Mouse (Mus musculus): ENCODE results near the gene Ttll3. TPM values are rescaled to one million over a fixed set of nuclear protein-coding genes. Genes with fewer than 3 reads are reported as not detected.

Ttll3 gene
- polyA plus RNA-seq, 1 experiment from 2014 or later, result 6.4 TPM

DNA sequence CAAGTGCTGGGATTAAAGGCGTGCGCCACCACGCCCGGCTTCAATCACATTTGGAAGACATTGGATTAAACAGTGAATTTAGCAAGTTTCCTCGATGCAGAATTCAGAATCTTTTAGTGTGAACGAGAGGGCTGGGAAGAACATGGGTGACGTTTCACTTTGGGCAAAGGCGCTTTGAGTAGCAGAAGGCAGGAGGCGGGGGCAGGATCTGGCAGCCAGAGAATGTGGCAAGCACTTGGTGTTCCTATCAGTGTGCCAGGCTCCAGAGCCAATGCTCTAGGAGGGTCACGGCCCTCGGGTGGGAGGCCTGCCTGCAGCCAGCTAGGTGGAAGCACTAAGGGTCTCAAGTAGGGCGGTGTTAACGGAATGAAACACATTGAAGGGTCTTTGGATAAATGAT lies 13.0 kb downstream of the Ttll3 start:
- Histone ChIP-seq H3K9ac (no peak overlapping the region), H3K4me3 (no peak overlapping the region), H3K36me3 (no peaks in the 10 kb centered on the region), H3K4me2 (replicated peaks) (no peak overlapping the region), H3K27me3 (no peaks in the 10 kb centered on the region), H3K9me3 (no peaks in the 10 kb centered on the region), H3K27ac (no peak overlapping the region), H3K4me1 (no peaks in the 10 kb centered on the region)
- no peak for ATAC-seq (ENCODE audit: insufficient number of reproducible peaks, insufficient read depth, low FRiP score, low TSS enrichment)
- WGBS, result 92% methylated on average over 13 of the region's 13 CpGs

DNA sequence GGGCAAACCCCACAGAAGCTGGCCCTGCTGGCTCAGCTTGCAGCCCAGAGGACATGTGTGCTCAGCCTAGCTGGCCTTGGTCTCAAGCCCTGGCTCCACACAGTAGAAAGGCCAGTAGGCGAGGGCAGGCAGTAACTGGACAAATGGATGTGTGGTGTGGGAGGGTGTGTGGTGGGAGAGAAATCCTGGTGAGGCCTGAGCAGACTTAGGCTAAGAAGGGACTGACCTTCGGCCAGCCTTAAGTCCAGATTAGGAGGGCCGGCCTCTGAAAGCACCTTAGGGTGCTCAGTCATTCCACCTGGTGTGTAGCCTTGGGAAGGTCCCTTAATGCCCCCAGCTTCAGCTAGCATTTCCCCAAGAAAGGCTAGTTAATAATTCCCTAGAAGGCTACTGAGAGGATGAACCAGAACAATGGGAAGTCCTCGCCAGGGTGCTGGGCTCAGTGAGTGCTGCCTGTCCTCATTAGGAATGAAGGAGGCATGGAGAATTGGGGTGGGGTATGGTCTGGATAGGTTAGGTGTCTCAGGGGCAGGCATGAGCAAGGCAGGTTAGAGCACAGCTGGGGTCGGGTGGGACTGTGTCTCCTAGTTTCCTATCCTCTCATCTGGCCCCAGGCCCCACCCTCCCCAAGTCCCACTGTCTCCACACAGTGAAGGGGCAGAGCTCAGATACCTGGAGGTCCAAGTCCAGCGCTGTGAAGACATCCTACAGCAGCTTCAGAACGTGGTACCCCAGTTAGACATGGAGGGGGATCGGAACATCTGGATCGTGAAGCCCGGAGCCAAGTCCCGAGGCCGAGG lies 15.8 kb downstream of the Ttll3 start:
- Histone ChIP-seq H3K27ac (no peak overlapping the region), H3K9ac (no peak overlapping the region), H3K4me1 (peaks cover 5% of the 10 kb centered on the region; the same call in 1 of the 2 replicates), H3K4me3 (no peak overlapping the region), H3K27me3 (no peaks in the 10 kb centered on the region), H3K9me3 (no peaks in the 10 kb centered on the region), H3K4me2 (replicated peaks) (no peak overlapping the region), H3K36me3 (no peaks in the 10 kb centered on the region)
- ATAC-seq (ENCODE audit: insufficient number of reproducible peaks, insufficient read depth, low FRiP score, low TSS enrichment), result no peak
- 78% methylated on average over 12 of the region's 12 CpGs for WGBS

DNA sequence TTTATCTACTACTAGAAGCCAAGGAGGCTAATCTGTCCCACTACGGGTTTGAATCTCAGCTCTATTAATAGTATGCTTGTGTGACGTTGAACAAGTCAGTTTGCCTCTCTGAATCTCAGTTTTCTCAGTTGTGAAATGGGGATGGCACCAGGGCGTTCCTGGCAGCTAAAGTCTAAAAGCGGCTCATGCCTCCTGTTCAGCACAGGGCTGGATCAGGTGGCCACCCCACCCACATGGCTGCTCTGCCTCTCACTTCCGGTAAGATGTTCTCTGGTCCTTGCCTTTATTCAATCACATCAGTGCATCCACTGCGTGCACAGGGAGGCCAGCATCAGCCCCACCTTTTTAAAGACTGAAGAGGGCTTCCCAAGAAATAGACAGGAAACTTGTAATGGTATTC lies 16.4 kb downstream of the Ttll3 start:
- no peak overlapping the region for H3K4me3 ChIP-seq
- H3K9me3 ChIP-seq, result no peaks in the 10 kb centered on the region
- H3K27ac ChIP-seq, result no peak overlapping the region
- ATAC-seq (ENCODE audit: insufficient number of reproducible peaks, insufficient read depth, low FRiP score, low TSS enrichment), result no peak
- no peak overlapping the region for H3K9ac ChIP-seq
- H3K4me2 ChIP-seq (replicated peaks), result no peak overlapping the region
- 88% methylated on average over 6 of the region's 6 CpGs for WGBS
- H3K36me3 ChIP-seq, result no peaks in the 10 kb centered on the region
- H3K27me3 ChIP-seq, result no peaks in the 10 kb centered on the region
- peaks cover 5% of the 10 kb centered on the region; the same call in 1 of the 2 replicates for H3K4me1 ChIP-seq

DNA sequence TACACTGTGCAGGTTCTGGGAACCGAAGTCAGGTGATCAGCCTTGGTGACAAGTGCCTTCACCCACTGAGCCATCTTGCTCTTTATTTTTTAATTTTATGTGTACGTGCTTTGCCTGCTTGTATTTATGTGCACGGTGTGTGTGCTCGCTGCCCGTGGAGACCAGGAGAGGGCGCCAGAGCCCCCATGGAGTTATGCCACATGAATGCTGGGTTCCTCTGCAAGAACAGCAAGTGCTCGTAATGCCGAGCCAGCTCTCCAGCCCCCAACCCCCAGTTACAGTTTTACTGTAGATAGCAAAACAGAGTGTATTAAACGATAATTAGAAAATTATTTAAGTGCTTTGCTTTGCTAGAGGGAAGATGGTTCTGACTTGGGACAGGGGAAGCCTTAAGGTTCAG lies 17.6 kb downstream of the Ttll3 start:
- Histone ChIP-seq H3K27me3 (no peaks in the 10 kb centered on the region), H3K4me3 (no peak overlapping the region), H3K9ac (no peak overlapping the region), H3K4me1 (peaks cover 5% of the 10 kb centered on the region; the same call in 1 of the 2 replicates), H3K36me3 (no peaks in the 10 kb centered on the region), H3K4me2 (replicated peaks) (no peak overlapping the region), H3K9me3 (no peaks in the 10 kb centered on the region), H3K27ac (no peak overlapping the region)
- no peak for ATAC-seq (ENCODE audit: insufficient number of reproducible peaks, insufficient read depth, low FRiP score, low TSS enrichment)
- 78% methylated on average over 9 of the region's 9 CpGs for WGBS

DNA sequence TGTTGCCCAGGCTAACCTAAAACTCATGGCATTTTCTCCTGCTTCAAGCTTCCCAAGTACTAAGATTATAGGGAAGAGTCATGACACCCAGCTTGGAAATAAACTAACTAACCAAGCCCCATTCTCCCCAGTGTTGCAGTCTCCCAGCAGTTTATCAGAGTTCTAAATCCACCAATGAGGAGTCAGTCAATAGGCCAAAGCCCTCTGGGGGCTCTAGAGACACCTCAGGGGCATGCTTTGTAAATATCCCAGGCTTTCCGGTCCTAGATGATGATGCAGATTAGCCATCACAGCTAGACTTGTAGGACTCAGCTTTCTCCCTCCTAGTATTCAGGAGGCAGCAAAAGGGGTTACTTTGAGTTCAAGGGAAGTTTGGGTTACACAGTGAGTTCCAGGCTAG lies 20.9 kb downstream of the Ttll3 start:
- H3K36me3 ChIP-seq, result peaks cover 11% of the 10 kb centered on the region
- H3K9me3 ChIP-seq, result no peaks in the 10 kb centered on the region
- WGBS, result 74% methylated on average over 1 of the region's 1 CpGs
- H3K9ac ChIP-seq, result no peak overlapping the region
- no peak overlapping the region for H3K4me3 ChIP-seq
- ATAC-seq (ENCODE audit: insufficient number of reproducible peaks, insufficient read depth, low FRiP score, low TSS enrichment), result no peak
- no peak overlapping the region for H3K4me2 ChIP-seq (replicated peaks)
- no peak overlapping the region for H3K27ac ChIP-seq
- H3K27me3 ChIP-seq, result no peaks in the 10 kb centered on the region
- peaks cover 5% of the 10 kb centered on the region; the same call in 1 of the 2 replicates for H3K4me1 ChIP-seq

DNA sequence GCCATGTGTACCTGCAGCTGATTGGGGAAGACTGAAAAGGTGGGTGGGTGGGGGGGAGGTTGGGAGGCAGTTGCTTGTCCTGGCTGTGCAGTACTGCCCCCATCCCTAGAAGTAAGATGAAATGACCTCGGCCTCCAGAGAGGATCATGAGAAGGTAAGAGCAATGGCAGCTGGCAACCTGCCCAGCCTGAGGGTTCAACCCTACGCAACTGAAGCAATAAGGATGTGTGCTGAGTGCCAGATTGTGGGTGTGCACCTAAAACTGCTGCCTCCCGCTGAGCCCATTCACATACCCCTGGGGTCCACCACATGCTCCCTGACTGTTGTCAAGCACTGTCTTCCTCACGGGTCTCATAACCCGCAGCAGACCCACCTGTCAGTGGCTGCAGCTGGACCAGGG lies 27.4 kb downstream of the Ttll3 start:
- H3K9ac ChIP-seq, result no peak overlapping the region
- H3K36me3 ChIP-seq, result peaks cover 23% of the 10 kb centered on the region
- no peak for ATAC-seq (ENCODE audit: insufficient number of reproducible peaks, insufficient read depth, low FRiP score, low TSS enrichment)
- H3K4me3 ChIP-seq, result no peak overlapping the region
- 83% methylated on average over 5 of the region's 5 CpGs for WGBS
- no peaks in the 10 kb centered on the region for H3K27me3 ChIP-seq
- no peak overlapping the region for H3K27ac ChIP-seq
- H3K4me1 ChIP-seq, result peaks cover 11% of the 10 kb centered on the region
- H3K4me2 ChIP-seq (replicated peaks), result no peak overlapping the region
- no peaks in the 10 kb centered on the region for H3K9me3 ChIP-seq

DNA sequence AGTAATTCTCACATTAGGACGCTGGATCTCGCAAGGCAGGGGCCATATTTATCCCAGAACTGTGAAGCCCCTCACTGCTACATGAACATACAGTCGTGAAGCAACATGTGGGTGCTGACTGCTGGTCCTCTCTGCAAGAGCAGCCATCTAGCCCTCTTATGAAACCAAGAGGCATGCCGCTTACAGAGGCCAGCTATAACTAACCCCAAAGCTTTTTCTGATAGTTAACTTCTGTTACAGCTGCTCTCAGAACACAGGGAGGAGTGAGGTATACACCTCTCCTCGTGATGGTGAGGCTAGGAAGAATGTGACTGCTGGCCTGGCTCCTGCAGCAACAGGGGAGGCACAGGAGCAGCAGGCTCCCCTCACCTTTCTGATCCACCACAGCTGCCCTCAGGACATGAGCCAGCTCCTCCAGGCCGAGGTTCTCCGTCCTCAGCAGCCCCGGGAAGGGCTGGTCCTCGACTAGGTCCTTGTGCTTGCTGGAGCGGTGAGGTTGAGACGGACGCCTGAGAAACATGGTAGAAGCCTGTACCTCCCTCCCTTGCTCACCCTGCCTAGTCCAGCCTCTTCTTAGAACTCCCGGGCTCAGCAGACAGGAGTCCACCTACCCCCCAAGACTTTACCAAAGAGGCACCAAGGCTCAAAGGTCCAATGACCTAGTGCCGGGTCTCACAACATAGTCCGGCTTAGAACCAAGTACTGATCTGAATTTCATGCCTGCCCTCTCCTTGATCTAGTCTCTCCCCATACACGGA lies 29.6 kb downstream of the Ttll3 start:
- H3K4me3 ChIP-seq, result peak overlapping the region; percentile 53

DNA sequence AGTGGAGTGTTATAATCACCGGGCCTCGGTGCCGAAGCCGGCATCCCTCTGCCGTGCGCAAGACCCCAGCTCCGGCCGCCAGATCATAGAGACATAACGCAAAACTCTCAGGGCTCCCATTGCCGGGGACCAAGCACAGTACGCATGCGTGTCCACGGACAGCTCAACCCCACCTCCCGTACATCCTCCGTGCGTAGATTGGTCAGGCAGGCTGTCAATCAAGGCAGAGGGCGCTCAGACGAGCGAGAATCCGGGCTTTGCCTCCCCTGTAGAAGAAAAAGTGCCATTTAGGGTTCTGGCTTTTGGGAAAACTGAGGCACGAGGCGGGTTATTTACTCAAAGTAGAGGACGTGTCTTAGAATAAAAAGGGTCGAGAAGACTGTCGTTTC lies 30.1 kb downstream of the Ttll3 start, which contains the start of gene Rpusd3:
Gene Rpusd3 (minus strand): TSS at position 142 of the 389 bp plus-strand sequence.
- Histone ChIP-seq H3K4me2 (replicated peaks) (peak within 1 kb of the TSS; percentile 76), H3K4me1 (peaks cover 11% of the 10 kb centered on the region), H3K36me3 (peaks cover 17% of the 10 kb centered on the region), H3K27me3 (no peaks in the 10 kb centered on the region), H3K4me3 (peak within 1 kb of the TSS; percentile 53), H3K9me3 (no peaks in the 10 kb centered on the region), H3K27ac (0 out of 2 replicates have a peak within 1 kb of the TSS, but pooled peaks have one; percentile 7), H3K9ac (peak within 1 kb of the TSS; percentile 68)
- WGBS, result under 1% methylated on average over 25 of the region's 25 CpGs
- peak; percentile 94 for ATAC-seq (ENCODE audit: insufficient number of reproducible peaks, insufficient read depth, low FRiP score, low TSS enrichment)

More for the DNA sequence above, 29.6 kb downstream of the Ttll3 start:
- no peaks in the 10 kb centered on the region for H3K9me3 ChIP-seq
- ATAC-seq (ENCODE audit: insufficient number of reproducible peaks, insufficient read depth, low FRiP score, low TSS enrichment), result peak; percentile 49; the same call in 1 of the 2 replicates
- 11% methylated on average over 16 of the region's 16 CpGs for WGBS
- H3K9ac ChIP-seq, result peak overlapping the region; percentile 68
- peaks cover 11% of the 10 kb centered on the region for H3K4me1 ChIP-seq
- H3K36me3 ChIP-seq, result peaks cover 20% of the 10 kb centered on the region
- H3K27ac ChIP-seq, result 0 out of 2 replicates have a peak overlapping the region, but pooled peaks have one; percentile 7
- peak overlapping the region; percentile 76 for H3K4me2 ChIP-seq (replicated peaks)
- H3K27me3 ChIP-seq, result no peaks in the 10 kb centered on the region

DNA sequence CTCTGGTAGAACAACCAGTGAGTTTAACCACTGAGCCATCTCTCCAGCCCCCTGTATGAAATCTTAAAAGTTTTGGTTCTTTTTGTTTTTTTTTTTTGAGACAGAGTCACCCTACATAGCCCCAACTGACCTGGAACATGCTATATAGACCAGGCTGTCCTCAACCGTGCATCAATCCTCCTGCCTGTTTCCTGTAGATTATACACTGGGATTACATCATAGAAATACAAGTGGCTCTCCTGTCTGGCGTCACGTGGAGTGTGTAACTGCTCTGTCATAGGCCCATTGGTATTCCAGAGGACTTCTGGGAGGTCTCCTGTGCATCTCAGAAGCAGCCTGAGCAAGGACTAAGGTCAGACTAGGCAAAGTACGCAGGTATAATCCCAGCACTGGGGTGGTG lies 33.9 kb downstream of the Ttll3 start:
- ATAC-seq (ENCODE audit: insufficient number of reproducible peaks, insufficient read depth, low FRiP score, low TSS enrichment), result no peak
- H3K27ac ChIP-seq, result no peak overlapping the region
- H3K9me3 ChIP-seq, result no peaks in the 10 kb centered on the region
- no peak overlapping the region for H3K9ac ChIP-seq
- no peak overlapping the region for H3K4me2 ChIP-seq (replicated peaks)
- no peaks in the 10 kb centered on the region for H3K36me3 ChIP-seq
- 71% methylated on average over 4 of the region's 4 CpGs for WGBS
- H3K4me3 ChIP-seq, result no peak overlapping the region
- no peaks in the 10 kb centered on the region for H3K27me3 ChIP-seq
- peaks cover 7% of the 10 kb centered on the region for H3K4me1 ChIP-seq

DNA sequence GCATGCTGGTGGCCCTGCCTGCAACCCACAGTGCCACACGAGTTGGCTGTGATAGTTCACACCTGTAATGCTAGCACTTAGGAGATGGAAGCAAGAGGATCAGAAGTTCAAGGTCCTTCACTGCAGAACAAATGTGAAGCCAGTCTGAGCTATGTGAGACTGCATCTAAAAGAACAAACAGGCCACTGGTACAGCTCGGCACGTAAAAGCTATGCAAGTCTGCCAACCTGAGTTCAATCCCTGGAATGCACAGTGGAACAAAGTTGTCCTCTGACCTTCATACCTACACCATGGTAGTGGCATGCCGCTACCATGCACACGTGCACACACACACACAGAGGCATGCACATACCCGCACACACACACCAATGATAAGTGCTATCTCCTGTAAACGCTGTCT lies 35.1 kb downstream of the Ttll3 start:
- Histone ChIP-seq H3K27ac (no peak overlapping the region), H3K27me3 (no peaks in the 10 kb centered on the region), H3K9ac (no peak overlapping the region), H3K36me3 (no peaks in the 10 kb centered on the region), H3K9me3 (no peaks in the 10 kb centered on the region), H3K4me1 (no peaks in the 10 kb centered on the region), H3K4me2 (replicated peaks) (no peak overlapping the region), H3K4me3 (no peak overlapping the region)
- WGBS, result 83% methylated on average over 7 of the region's 7 CpGs
- ATAC-seq (ENCODE audit: insufficient number of reproducible peaks, insufficient read depth, low FRiP score, low TSS enrichment), result no peak

DNA sequence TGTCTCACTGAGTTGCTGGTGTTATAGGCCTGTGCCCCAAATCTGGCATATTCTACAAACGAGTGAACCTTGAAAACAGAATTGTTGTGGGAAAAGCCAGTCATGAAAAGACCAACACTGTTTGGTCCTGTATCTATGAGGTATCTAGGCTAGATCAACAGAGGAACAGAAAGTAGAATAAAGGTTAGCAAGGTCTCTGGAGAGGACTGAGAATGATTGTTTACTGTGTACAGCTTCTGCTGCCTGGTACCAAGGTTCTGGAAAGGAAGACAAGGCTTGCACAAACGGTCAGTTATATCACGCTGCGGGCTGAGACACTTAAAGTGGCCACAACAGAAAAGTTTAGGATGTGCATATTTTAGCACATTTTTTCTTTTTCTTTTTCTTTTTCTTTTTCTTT lies 37.6 kb downstream of the Ttll3 start:
- no peak overlapping the region for H3K4me3 ChIP-seq
- H3K9me3 ChIP-seq, result no peaks in the 10 kb centered on the region
- WGBS, result 87% methylated on average over 4 of the region's 4 CpGs
- no peak overlapping the region for H3K9ac ChIP-seq
- ATAC-seq (ENCODE audit: insufficient number of reproducible peaks, insufficient read depth, low FRiP score, low TSS enrichment), result no peak
- no peaks in the 10 kb centered on the region for H3K27me3 ChIP-seq
- no peak overlapping the region for H3K4me2 ChIP-seq (replicated peaks)
- H3K27ac ChIP-seq, result no peak overlapping the region
- H3K36me3 ChIP-seq, result no peaks in the 10 kb centered on the region
- no peaks in the 10 kb centered on the region for H3K4me1 ChIP-seq

DNA sequence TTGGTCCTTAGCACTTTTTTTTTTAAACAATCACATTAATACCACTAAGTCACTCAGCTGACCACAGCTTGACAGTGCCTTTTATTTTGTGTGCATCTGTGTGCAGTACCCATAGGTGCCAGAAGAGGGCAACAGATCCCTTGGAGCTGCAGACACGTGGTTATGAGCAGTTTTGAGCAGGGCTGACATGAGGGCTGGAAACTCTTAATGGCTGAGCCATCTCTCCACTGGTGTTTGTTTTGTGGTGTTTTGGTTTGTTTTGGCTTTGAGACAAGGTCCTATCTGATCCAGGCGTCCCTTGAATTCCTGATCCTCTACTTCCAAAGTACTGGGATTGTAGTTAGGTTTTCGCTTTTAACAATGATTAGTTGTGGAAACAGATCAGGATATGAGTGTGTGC lies 38.3 kb downstream of the Ttll3 start:
- Histone ChIP-seq H3K27me3 (no peaks in the 10 kb centered on the region), H3K36me3 (no peaks in the 10 kb centered on the region), H3K4me2 (replicated peaks) (no peak overlapping the region), H3K4me1 (no peaks in the 10 kb centered on the region), H3K9me3 (no peaks in the 10 kb centered on the region), H3K4me3 (no peak overlapping the region), H3K9ac (no peak overlapping the region), H3K27ac (no peak overlapping the region)
- WGBS, result 63% methylated on average over 3 of the region's 3 CpGs
- no peak for ATAC-seq (ENCODE audit: insufficient number of reproducible peaks, insufficient read depth, low FRiP score, low TSS enrichment)

Data from embryonic facial prominence, embryonic 12.5 days (tissue).